Mouse (Mus musculus) thymus, postnatal 0 days (tissue): ENCODE results near the gene Abhd12. TPM values are rescaled to one million over a fixed set of nuclear protein-coding genes. Genes with fewer than 3 reads are reported as not detected.

Experiments used
- DNase-seq: peaks from one replicate; pipeline ENCODE4 v3.0.0-alpha.2; 2015; ENCODE audit warnings: low spot score
- polyA plus RNA-seq: library from polyadenylated mRNA; unstranded; fragments of >200 nt; fragmentation: Nextera tagmentation; extraction: Ambion mirVana; gene quantifications from 2 replicates; pipeline ENCODE4 v1.2.1, GENCODE M21; 2015

The Abhd12 gene
- polyA plus RNA-seq, 1 experiment from 2014 or later: 53.3 TPM

DNA sequence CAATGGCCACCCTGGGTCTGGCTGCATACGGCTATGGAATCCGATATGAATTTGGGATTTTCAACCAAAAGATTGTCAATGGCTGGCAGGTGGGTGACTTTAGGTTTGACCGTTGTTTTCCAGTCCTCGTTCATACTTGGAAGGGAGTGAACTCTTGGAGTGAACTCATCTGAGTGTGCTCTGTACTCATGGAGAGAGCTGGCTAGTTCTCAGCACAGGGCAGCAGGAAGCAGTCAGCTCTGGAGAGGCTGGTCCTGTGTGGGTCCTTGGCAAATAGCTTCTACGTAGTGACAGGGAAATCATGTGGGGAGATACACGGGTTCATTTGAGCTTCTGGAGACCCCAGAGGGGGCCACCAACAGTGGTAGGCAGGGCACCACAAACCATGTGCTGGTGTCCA, 95.7 kb downstream of the Abhd12 start:
- DNase-seq: no peak

- no peak for DNase-seq
Observed at GRCm38 (mm10) chr2:150808381-150808780, 96.2 kb downstream of the Abhd12 start.

DNA sequence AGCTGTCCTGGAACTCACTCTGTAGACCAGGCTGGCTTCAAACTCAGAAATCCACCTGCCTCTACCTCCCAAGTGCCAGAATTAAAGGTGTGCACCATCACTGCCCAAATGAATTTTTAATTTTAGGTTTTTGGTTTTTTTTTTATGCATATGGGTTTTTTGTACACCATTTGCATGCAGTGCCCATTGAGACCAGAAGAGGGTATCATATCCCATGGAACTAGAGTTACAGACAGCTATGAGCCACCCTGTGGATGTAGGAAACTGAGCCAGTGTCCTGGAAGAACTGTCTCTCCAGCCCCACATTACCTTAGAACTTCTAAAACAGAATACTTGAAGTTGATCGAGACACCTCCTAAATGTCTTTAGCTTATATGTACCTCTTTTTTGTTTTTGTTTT, 101.5 kb downstream of the Abhd12 start:
- peak; percentile 16 for DNase-seq

DNA sequence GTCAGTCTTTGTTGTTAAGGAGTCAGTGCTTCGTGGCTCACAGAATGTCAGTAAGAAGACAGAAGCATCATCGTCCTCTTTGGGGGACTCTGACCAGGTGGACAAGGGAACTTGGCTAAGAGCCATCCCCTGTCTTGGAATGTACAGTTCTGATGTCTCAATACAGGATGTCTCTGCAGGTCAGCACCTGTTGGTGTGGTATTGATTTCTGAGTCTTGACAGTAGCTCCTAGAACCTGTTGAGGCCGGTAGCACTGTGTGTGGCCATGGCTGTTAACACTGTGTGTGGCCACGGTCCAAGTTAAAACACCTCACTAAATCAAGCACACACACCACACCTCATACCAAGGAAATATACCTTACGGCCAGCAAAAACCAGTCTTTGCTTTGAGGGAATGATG, 103.9 kb downstream of the Abhd12 start:
- DNase-seq: no peak

- DNase-seq: no peak
Observed at GRCm38 (mm10) chr2:150798084-150798483, 106.5 kb downstream of the Abhd12 start.

DNA sequence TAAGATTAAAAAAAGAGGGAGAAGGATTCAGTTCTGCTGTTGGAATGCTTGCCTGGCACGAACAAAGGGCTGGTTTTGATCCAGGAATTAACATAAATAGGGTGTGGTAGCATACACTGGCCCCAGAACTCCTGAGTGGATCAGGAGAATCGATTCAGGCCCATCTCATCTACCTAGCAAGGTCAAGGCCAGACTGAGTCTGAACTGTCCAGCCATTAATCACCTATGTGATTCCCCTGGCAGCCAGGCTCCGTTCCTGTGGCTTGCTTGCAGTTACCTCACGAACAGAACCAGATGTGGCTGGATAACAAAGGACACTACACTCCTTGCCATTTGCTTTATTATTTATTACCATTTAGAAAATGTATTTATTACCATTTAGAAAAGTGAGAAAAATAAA, 111.2 kb downstream of the Abhd12 start:
- no peak for DNase-seq

DNA sequence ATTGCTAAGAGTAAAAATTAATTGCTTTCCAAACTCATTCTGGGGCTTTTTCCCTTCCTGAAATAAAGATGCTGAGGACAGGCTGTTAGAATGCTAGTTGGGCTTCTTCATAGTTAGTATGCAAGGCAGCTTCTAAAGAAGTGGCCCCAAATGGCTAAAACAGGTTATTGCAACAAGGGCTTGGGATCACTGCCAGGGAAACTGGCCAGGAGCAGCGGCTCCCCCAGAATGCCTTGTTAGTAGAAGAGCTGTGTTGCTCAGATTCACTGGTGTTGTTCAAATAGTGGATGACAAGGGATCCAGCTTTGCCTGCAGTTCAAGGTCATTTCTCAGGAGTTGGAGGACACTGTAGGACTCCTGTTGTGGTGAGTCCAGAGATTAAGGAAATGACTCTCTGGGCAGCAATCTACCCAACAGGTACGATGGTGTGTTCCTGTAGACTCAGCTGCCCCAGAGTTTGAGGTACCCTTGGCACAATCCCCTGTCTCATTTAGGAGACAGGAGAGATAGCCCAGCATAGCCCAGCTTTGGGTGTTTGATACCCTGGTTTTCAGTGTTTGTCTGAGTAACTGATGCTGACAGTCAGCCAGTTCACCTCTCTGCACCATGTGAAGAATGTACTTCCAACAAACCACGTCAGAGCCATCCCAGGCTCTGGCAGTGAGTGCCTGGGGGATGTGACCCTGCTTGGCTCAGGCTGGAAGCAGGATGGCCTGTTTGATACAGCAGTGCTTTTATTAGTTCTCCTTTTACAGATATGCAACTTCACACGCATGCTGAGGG, 115.6 kb downstream of the Abhd12 start:
- no peak for DNase-seq

DNA sequence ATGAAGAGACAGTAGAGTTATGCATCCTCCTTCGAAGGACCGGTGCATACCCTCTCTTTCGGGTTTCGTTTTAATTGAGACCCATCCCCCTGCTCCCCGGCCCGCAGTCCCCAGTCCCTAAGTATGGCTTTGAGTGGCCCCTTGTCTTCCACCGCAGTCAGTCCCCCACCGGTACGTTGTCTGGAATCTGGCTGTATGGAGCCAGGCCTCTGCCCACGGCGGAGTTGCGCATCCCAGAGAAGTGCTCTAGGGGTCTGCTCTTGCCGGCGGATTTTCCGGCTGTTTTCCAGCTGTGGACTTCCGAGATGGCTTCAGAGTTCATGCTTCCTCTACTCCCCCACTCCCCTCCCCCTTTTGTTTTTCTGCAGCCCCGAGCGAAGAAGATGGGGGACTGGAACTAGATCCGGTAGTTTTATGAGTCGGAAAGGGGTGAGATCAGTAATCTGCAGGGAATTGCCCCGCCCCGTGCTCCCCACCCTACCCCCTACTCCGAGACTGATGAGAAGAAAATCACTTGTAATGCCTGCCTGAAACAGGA, 117.2 kb downstream of the Abhd12 start:
- DNase-seq: peak; percentile 32

DNA sequence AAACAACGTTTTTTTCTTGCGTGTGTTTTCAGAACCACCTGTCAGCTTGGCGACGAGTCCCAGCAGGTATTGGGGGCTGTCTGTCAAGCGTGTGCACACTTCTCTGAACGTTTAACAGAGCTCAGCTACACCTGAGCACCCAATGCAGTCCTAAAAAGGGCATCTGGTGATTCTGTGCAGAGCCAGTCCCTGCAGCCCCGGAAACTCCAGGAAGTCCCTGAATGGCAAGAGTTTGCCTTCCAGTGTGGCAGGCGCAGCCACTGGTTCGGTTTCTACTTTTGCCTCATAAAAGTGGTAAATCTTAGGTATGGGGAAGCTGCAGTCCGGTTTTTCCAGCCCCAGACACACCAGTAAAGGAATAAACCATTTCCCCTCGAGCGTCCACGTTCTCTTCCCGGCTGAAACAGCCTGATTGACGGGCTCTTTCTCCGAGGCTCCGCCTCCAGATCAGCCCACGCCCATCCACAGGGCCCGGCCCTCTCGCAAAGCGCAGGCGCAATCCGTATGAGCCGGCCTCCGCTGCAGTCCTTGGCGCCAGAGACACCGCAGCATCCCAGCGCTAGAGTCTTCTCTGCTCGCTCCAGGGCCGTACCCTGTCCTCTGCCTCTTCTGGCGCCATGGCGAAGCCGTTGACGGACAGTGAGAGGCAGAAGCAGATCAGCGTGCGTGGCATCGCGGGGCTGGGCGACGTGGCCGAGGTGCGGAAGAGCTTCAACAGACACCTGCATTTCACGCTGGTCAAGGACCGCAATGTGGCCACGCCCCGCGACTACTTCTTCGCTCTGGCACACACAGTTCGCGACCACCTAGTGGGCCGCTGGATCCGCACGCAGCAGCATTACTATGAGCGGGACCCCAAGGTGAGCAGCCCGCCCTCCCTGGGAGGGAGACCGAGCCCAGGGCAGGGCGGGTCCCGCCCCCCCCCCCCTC, 118.0 kb downstream of the Abhd12 start, which contains the start of gene Pygb:
TSS of gene Pygb (plus strand) at position 485 of the 930 bp plus-strand sequence.
- peak; percentile 87 for DNase-seq

DNA sequence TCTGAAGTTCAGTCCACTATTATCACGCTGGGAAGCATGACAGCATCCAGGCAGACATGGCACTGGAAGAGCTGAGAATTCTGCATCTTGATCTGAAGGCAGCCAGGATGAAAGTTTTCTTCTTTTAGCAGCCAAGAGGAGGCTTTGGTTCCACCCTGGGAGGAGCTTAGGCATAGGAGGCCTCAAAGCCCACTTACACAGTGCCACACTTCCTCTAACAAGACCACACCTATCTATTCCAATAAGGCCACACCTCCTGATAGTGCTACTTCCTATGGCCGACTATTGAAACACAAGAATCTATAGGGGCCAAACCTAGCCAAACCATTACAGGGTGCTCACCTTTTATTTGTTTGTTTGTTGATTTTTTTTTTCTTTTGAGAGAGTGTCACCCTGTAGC, 121.7 kb downstream of the Abhd12 start:
- DNase-seq: no peak

Other genes with a start within 250 kb of the Abhd12 start
- 22.0 and 25.3 TPM in 2 replicates for gene Acss1, start 236.2 kb downstream of the Abhd12 start, polyA plus RNA-seq
- gene Vsx1, start 215.4 kb downstream of the Abhd12 start, polyA plus RNA-seq: not detected in 2 replicates
- gene Entpd6, start 155.7 kb downstream of the Abhd12 start, polyA plus RNA-seq: 18.5 and 20.4 TPM in 2 replicates
- gene Pygb, start 118.0 kb downstream of the Abhd12 start, polyA plus RNA-seq: 46.8 and 48.8 TPM in 2 replicates
- gene Gins1, start 659 bp upstream of the Abhd12 start, polyA plus RNA-seq: 55.4 and 58.4 TPM in 2 replicates
- 0.98 and 1.4 TPM in 2 replicates for gene Ninl, start 134.6 kb upstream of the Abhd12 start, polyA plus RNA-seq
- 45.6 and 46.8 TPM in 2 replicates for gene Nanp, start 134.7 kb upstream of the Abhd12 start, polyA plus RNA-seq
- not detected in 2 replicates for gene Gm14151, start 187.6 kb upstream of the Abhd12 start, polyA plus RNA-seq
- gene Gm14147, start 193.5 kb upstream of the Abhd12 start, polyA plus RNA-seq: not detected in 2 replicates